Mouse (Mus musculus): ENCODE measurements at regions not wholly inside any gene's neighbourhood (a gene's known extent, or its start where the extent isn't known, plus 50 kb on each side); places are given as distances from the start of the nearest gene placed in this dataset.
"Not testable (repeated sequence)": the region's sequence is repeated elsewhere in the genome, so short reads cannot be mapped to it uniquely, and the experiment has no call there.

- no peak for ATAC-seq (ENCODE audit: extremely low read depth, insufficient number of reproducible peaks, low FRiP score, poor library complexity, severe bottlenecking)
Measured at GRCm38 (mm10) chr15:5940945-5941344, 358.6 kb upstream of the Dab2 start.

GRCm38 (mm10) chr15:5946650-5947049, 352.9 kb upstream of the Dab2 start:
- ATAC-seq (ENCODE audit: extremely low read depth, insufficient number of reproducible peaks, low FRiP score, poor library complexity, severe bottlenecking), result no peak

GRCm38 (mm10) chr15:5950919-5951318, 348.7 kb upstream of the Dab2 start:
- no peak for ATAC-seq (ENCODE audit: extremely low read depth, insufficient number of reproducible peaks, low FRiP score, poor library complexity, severe bottlenecking)

GRCm38 (mm10) chr15:5951661-5952060, 347.9 kb upstream of the Dab2 start:
- not testable (repeated sequence) for ATAC-seq (ENCODE audit: extremely low read depth, insufficient number of reproducible peaks, low FRiP score, poor library complexity, severe bottlenecking)

- no peak for ATAC-seq (ENCODE audit: extremely low read depth, insufficient number of reproducible peaks, low FRiP score, poor library complexity, severe bottlenecking)
Measured at GRCm38 (mm10) chr15:5953106-5953505, 346.5 kb upstream of the Dab2 start.

DNA sequence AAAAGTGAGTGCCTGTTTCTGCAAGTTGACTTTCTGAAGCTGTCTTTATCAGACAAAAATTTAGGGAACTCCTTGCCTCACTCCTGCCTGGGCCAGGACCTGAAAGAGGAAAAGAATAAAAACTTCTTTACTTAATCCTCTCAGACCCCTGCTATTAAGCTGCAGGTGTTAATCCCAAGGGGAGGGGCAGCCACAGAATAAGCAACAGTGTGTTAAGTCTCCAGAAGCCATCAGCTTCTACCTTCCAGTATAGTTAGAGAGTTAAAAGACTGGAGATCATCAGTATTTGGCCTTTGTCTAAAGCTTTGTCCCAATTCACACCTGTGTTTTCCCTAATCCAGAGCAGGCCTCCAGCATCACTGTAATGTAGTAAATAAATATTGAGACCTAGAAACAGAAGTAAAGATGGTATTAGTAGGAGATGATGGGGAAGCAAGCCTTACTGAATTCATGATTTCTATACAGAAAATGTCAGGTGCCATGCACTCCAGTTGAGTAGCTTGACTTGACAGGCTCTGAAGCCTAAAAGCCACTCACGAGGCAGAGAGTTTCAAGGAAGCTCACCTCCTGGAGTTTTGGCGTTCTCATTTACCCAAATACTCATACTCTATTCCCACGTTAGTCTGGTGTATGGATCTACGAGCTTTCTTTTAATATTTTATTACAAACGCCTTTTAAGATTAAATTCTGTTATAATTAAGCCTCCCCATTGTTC, 308.1 kb upstream of the Dab2 start:
- ATAC-seq (ENCODE audit: extremely low read depth, insufficient number of reproducible peaks, low FRiP score, poor library complexity, severe bottlenecking), result no peak

DNA sequence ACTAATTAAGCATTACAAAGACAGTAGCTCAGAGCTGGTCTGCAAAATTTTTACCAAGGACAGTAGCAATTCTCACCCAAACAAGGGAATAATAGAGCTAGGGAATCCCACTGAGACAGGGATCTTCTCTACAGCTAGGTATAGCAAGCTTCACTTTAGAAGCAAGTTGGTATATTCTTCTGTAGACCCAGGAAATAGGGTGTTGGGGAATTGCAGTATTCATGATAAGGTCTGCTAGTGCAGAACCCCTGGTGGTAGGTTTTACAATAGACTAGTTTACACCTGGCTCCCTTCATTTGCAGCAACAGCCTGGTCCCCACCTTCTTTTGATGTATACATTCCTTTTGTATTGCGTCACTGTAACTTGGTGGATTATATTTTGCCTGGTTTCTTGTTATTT, 307.4 kb upstream of the Dab2 start:
- ATAC-seq (ENCODE audit: extremely low read depth, insufficient number of reproducible peaks, low FRiP score, poor library complexity, severe bottlenecking), result not testable (repeated sequence)

- ATAC-seq (ENCODE audit: extremely low read depth, insufficient number of reproducible peaks, low FRiP score, poor library complexity, severe bottlenecking), result no peak
Measured at GRCm38 (mm10) chr15:6000816-6001215, 298.8 kb upstream of the Dab2 start.

DNA sequence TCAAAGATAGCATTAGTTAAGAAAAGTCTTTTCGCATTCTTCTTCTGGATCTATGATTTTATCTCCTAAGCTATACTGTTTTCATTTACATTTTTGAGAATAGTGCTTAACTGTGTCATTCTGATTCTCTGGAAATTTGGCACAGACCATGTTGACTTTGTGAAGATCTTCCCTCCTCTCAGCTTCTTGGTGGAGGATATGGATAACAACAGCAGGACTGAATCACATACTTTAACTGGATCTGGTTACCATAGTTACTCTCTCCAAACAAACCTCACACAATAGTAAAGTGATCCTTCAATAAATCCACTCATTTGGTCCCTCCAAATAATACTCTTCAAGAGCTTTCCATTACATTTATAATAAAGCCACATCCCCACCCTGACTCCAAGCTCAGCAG, 298.2 kb upstream of the Dab2 start:
- no peak for ATAC-seq (ENCODE audit: extremely low read depth, insufficient number of reproducible peaks, low FRiP score, poor library complexity, severe bottlenecking)

DNA sequence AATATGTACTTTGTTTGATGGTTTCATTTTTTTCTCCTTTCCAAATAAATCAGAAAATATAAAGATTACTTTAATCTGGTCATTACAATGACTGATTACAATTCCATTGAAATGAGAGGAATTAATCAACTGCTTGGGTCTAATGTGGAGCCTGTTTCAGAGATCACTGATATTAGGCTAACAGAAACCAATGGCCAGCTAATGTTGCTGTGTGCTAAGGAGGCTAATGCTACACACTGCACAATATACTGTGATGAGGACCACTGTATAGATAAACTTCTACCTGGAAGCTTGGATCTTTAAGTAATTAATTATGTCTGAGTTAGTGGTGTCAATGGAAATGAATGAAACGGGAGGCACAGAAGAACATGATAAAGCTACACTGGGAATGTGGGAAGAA, 284.6 kb upstream of the Dab2 start:
- ATAC-seq (ENCODE audit: extremely low read depth, insufficient number of reproducible peaks, low FRiP score, poor library complexity, severe bottlenecking), result no peak

DNA sequence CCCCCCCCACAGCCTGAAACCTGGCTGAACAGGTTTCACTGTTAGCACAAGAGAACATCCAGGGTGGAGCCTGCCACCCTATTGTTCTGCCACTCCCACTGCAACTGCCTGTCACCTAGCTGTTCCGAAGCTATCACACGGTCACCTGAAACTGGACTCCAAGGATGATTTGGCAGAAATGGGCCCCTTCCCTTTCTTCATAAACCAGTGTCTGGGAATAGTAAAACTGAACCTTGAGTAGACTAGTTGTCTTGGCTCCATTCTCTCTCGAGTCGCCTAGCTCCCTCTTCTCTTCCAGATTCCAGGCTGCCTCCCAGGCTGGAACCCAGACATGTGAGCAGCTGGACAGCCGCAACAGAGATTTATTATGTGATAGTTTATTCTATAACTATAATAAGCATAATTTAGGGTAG, 282.9 kb upstream of the Dab2 start:
- ATAC-seq (ENCODE audit: extremely low read depth, insufficient number of reproducible peaks, low FRiP score, poor library complexity, severe bottlenecking), result no peak

DNA sequence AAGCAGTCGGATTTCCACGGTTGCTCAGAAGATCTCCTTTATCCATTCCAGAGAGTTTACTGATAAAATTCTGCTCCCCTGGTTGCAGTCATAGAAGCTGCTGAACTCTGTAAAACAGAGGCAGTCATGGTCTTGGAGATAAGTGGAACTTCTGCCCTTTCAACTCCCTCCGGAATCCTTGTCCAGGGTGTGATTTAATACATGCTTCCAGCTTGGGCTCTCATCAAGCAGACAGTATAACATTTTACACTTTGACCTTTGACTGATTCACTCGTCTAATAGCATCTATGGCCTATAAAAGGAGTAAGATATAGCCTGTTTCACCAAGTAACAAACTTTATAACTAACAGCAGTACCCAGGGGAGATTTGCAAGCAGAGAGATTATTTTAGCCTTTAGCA, 274.0 kb upstream of the Dab2 start:
- ATAC-seq (ENCODE audit: extremely low read depth, insufficient number of reproducible peaks, low FRiP score, poor library complexity, severe bottlenecking), result no peak

DNA sequence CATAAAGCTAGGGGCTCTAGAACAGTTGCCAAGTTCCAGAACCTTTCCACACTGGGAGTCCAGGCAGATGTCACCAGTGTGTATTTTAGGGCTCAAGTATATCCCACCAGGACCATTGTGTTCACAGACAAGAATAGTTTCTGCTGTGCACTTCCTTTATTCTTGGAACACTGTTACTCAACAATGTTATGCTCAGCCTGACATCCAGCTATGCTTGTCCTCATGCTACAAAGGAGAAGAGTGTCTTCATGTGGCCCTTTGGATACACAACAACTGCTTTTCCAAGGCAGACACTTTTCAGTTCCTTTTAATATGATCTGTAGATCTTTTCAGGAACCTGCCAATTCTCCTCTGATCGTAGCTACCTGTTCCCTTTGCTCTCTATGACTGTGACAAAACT, 270.4 kb upstream of the Dab2 start:
- no peak for ATAC-seq (ENCODE audit: extremely low read depth, insufficient number of reproducible peaks, low FRiP score, poor library complexity, severe bottlenecking)

- no peak for ATAC-seq (ENCODE audit: extremely low read depth, insufficient number of reproducible peaks, low FRiP score, poor library complexity, severe bottlenecking)
Measured at GRCm38 (mm10) chr15:6030396-6030795, 269.2 kb upstream of the Dab2 start.

- ATAC-seq (ENCODE audit: extremely low read depth, insufficient number of reproducible peaks, low FRiP score, poor library complexity, severe bottlenecking), result no peak
Measured at GRCm38 (mm10) chr15:6034156-6034555, 265.4 kb upstream of the Dab2 start.

DNA sequence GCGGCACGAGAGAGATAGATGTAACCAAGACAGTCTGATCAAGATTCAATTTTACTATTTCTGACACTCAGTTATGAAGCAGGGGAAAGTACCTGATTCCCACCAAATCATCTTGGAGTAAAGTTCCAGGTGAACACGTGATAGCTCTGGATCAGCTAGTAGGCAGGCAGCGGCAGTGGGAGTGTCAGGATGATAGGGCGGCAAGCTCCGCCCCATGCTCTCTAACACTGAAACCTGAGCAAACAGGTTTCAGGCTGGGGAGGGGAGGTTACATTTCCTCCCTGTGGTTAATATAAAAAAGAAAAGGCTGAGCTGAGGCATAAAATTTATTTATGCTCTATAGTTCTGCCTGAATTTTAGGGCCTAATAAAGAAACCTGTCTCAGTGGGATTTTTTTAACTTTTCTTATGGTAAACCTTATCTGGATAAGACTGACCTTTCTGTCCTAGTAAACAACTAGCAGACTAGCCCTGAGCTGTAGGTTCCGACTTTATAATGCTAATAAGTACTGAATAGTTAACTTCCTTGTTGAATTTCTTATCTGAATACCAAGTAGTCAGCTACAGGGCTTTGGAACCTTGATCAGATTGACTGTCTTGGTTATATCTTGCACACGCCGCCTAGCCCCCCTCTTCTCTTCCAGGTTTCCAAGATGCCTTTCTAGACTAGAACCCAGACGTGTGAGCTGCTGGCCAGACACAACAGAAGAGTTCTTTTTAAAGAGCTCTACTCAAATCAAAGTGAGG, 254.9 kb upstream of the Dab2 start:
- ATAC-seq (ENCODE audit: extremely low read depth, insufficient number of reproducible peaks, low FRiP score, poor library complexity, severe bottlenecking), result no peak

DNA sequence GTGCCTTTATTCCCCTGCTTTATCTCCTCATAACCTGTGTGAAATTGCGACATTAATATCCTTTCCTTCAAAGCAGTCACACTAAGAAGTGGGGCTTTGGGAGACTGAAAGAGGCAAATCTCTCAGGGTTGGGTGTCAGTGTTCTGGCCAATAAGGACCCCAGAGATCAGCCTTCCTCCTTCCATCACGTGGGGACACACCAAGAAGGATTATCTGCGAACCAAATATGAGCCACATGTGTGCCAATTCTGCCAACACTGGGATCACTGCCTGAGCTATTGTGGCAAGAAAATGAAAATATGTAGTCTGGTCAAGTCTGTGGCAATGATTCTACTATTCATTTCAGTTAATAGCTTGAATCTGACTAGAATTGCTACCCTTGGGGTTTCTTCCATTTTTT, 243.9 kb upstream of the Dab2 start:
- ATAC-seq (ENCODE audit: extremely low read depth, insufficient number of reproducible peaks, low FRiP score, poor library complexity, severe bottlenecking), result no peak

GRCm38 (mm10) chr15:6056887-6057626, 242.5 kb upstream of the Dab2 start:
- ATAC-seq (ENCODE audit: extremely low read depth, insufficient number of reproducible peaks, low FRiP score, poor library complexity, severe bottlenecking), result peak; percentile 82; the same call in 1 of the 2 replicates

- no peak for ATAC-seq (ENCODE audit: extremely low read depth, insufficient number of reproducible peaks, low FRiP score, poor library complexity, severe bottlenecking)
Measured at GRCm38 (mm10) chr15:6059361-6059760, 240.2 kb upstream of the Dab2 start.

DNA sequence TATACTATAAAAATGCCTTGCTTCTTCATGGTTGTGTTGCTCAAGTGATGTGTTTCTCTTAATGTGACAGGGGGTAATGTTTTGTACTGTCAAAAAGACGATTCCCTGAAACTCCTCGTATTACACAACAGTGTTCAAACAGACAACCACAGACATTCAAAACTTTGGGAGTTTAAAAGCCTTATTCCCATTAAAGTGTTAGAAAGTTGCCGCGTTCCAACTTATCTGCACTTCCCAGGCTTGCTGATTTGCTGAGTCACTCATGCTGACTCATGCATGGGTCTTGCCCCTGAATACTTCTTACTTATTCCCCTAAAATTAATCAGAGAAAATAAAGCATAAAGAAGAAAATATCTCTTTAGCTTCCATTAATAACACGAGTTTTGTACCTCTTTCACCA, 239.8 kb upstream of the Dab2 start:
- no peak for ATAC-seq (ENCODE audit: extremely low read depth, insufficient number of reproducible peaks, low FRiP score, poor library complexity, severe bottlenecking)
